Mouse (Mus musculus): Measurements from ENCODE around the gene Dtx2. TPM values are rescaled to one million over a fixed set of nuclear protein-coding genes. Genes with fewer than 3 reads are reported as not detected.
"Not testable (repeated sequence)": the region's sequence is repeated elsewhere in the genome, so short reads cannot be mapped to it uniquely, and the experiment has no call there.

Gene Dtx2
- polyA plus RNA-seq, 1 experiment from 2014 or later, result 29.9 TPM

- no peak overlapping the region for H3K4me2 ChIP-seq
- H3K27ac ChIP-seq, result peak overlapping the region; percentile 97
- no peaks in the 10 kb centered on the region for H3K9me3 ChIP-seq (replicated peaks)
- peaks cover 50% of the 10 kb centered on the region for H3K4me1 ChIP-seq
- 83% methylated on average over 8 of the region's 8 CpGs for WGBS
- no peaks in the 10 kb centered on the region for H3K27me3 ChIP-seq
- no peak overlapping the region for H3K4me3 ChIP-seq (replicated peaks)
- no peaks in the 10 kb centered on the region for H3K36me3 ChIP-seq
- no peak for ATAC-seq (replicated peaks; ENCODE audit: low FRiP score)
- H3K9ac ChIP-seq, result no peak overlapping the region
Measured at GRCm38 (mm10) chr5:136052861-136053655, 58.5 kb downstream of the Dtx2 start.

- H3K9ac ChIP-seq, result no peak within 1 kb of the TSS
- no peaks in the 10 kb centered on the region for H3K36me3 ChIP-seq
- no peak within 1 kb of the TSS for H3K4me2 ChIP-seq
- no peak for ATAC-seq (replicated peaks; ENCODE audit: low FRiP score)
- H3K27ac ChIP-seq, result peak within 1 kb of the TSS; percentile 97
- no peaks in the 10 kb centered on the region for H3K9me3 ChIP-seq (replicated peaks)
- H3K4me1 ChIP-seq, result peaks cover 43% of the 10 kb centered on the region
- H3K4me3 ChIP-seq (replicated peaks), result no peak within 1 kb of the TSS
- H3K27me3 ChIP-seq, result no peaks in the 10 kb centered on the region
- WGBS, result 94% methylated on average over 11 of the region's 11 CpGs
Measured at GRCm38 (mm10) chr5:136054301-136055077, 59.9 kb downstream of the Dtx2 start, which contains the start of gene Upk3bl. TSS of gene Upk3bl (plus strand) at chr5:136054492.

GRCm38 (mm10) chr5:136056062-136056461 is 61.5 kb downstream of the Dtx2 start:
- H3K9ac ChIP-seq, result no peak overlapping the region
- no peak overlapping the region for H3K4me2 ChIP-seq
- H3K4me1 ChIP-seq, result peaks cover 39% of the 10 kb centered on the region
- H3K9me3 ChIP-seq (replicated peaks), result no peaks in the 10 kb centered on the region
- WGBS, result 42% methylated on average over 4 of the region's 4 CpGs
- no peaks in the 10 kb centered on the region for H3K36me3 ChIP-seq
- no peaks in the 10 kb centered on the region for H3K27me3 ChIP-seq
- no peak overlapping the region for H3K4me3 ChIP-seq (replicated peaks)
- H3K27ac ChIP-seq, result no peak overlapping the region
- no peak for ATAC-seq (replicated peaks; ENCODE audit: low FRiP score)

- no peak for ATAC-seq (replicated peaks; ENCODE audit: low FRiP score)
- H3K27me3 ChIP-seq, result no peaks in the 10 kb centered on the region
Measured at GRCm38 (mm10) chr5:136057085-136057484, 62.5 kb downstream of the Dtx2 start.

GRCm38 (mm10) chr5:136061567-136061966 is 67.0 kb downstream of the Dtx2 start:
- no peak overlapping the region for H3K4me2 ChIP-seq
- no peaks in the 10 kb centered on the region for H3K9me3 ChIP-seq (replicated peaks)
- no peak overlapping the region for H3K27ac ChIP-seq
- H3K9ac ChIP-seq, result no peak overlapping the region; the same call in 1 of the 2 replicates
- ATAC-seq (replicated peaks; ENCODE audit: low FRiP score), result 0 out of 2 replicates have a peak, but pooled peaks have one; percentile 68
- H3K36me3 ChIP-seq, result no peaks in the 10 kb centered on the region
- WGBS, result 11% methylated on average over 12 of the region's 12 CpGs
- H3K4me3 ChIP-seq (replicated peaks), result no peak overlapping the region
- peaks cover 18% of the 10 kb centered on the region for H3K4me1 ChIP-seq
- H3K27me3 ChIP-seq, result no peaks in the 10 kb centered on the region

More at GRCm38 (mm10) chr5:136057085-136057484, 62.5 kb downstream of the Dtx2 start:
- Histone ChIP-seq H3K9ac (no peak overlapping the region), H3K27ac (no peak overlapping the region; the same call in 1 of the 2 replicates), H3K4me2 (0 out of 2 replicates have a peak overlapping the region, but pooled peaks have one; percentile 5), H3K36me3 (no peaks in the 10 kb centered on the region), H3K4me1 (peaks cover 32% of the 10 kb centered on the region), H3K4me3 (replicated peaks) (no peak overlapping the region), H3K9me3 (replicated peaks) (no peaks in the 10 kb centered on the region)
- WGBS, result 25% methylated on average over 8 of the region's 8 CpGs

- Histone ChIP-seq H3K4me3 (replicated peaks) (no peak overlapping the region), H3K27me3 (no peaks in the 10 kb centered on the region), H3K4me1 (peaks cover 10% of the 10 kb centered on the region; the same call in 1 of the 2 replicates), H3K9me3 (replicated peaks) (no peaks in the 10 kb centered on the region), H3K27ac (no peak overlapping the region), H3K36me3 (no peaks in the 10 kb centered on the region), H3K4me2 (no peak overlapping the region), H3K9ac (no peak overlapping the region)
- no peak for ATAC-seq (replicated peaks; ENCODE audit: low FRiP score)
- WGBS, result 91% methylated on average over 10 of the region's 10 CpGs
Measured at GRCm38 (mm10) chr5:136063920-136064319, 69.3 kb downstream of the Dtx2 start.

DNA sequence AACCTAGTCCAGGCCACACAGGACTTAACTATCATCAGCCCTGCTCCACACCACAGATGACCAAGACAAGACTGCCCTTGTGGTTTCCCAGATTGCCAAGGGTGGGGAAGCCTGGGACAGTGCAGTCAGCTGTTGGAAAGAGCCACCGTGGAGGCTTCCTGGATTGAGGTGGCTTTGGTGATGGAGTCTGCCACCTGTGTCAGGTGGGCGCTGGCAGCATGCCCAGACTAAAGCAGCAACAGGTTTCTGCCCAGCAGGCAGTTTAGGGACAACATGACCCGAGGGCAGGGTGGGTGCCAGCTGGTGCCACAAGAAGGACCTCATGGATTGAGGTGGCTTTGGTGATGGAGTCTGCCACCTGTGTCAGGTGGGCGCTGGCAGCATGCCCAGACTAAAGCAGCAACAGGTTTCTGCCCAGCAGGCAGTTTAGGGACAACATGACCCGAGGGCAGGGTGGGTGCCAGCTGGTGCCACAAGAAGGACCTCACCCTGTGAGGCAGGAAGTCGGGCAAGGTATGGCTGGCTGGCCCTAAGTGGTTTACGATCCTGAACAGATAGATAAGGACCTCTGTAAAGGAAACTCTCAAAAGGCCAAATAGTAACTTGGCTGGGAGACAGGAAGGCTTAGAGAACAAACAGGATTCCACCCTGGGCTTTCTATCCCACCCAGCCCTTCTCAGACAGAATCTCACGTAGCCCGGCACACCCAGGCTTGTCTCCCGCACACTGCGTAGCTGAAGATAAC is 72.0 kb downstream of the Dtx2 start:
- H3K4me3 ChIP-seq (replicated peaks); H3K27me3 ChIP-seq; H3K9ac ChIP-seq; H3K9me3 ChIP-seq (replicated peaks); H3K4me1 ChIP-seq; H3K4me2 ChIP-seq; H3K36me3 ChIP-seq; ATAC-seq (replicated peaks; ENCODE audit: low FRiP score); H3K27ac ChIP-seq: not testable (repeated sequence)
- 68% methylated on average over 11 of the region's 11 CpGs for WGBS

DNA sequence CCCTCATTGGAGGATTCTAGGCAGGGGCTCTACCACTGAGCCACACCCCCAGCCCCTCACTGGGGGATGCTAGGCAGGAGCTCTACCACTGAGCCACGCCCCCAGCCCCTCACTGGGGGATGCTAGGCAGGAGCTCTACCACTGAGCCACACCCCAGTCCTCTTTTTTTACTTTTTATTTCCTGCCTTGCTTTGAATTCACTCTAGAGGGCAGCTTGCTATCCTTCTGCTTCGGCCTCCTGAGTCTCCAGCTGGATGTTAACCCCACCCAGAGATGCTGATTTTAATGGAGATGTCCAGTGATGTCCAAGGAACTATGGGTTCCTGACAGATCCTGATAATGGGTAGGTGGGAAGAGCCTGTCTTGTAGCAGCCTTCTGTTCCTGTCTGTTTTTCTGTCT is 74.8 kb downstream of the Dtx2 start:
- 71% methylated on average over 2 of the region's 2 CpGs for WGBS
- no peaks in the 10 kb centered on the region for H3K9me3 ChIP-seq (replicated peaks)
- H3K27ac ChIP-seq, result no peak overlapping the region

GRCm38 (mm10) chr5:136073051-136073450 is 78.5 kb downstream of the Dtx2 start:
- peaks cover 12% of the 10 kb centered on the region; the same call in 1 of the 2 replicates for H3K4me1 ChIP-seq
- no peaks in the 10 kb centered on the region for H3K36me3 ChIP-seq
- H3K27ac ChIP-seq, result no peak overlapping the region
- H3K27me3 ChIP-seq, result no peaks in the 10 kb centered on the region
- 50% methylated on average over 6 of the region's 6 CpGs for WGBS
- no peaks in the 10 kb centered on the region for H3K9me3 ChIP-seq (replicated peaks)
- no peak overlapping the region for H3K9ac ChIP-seq
- no peak overlapping the region for H3K4me3 ChIP-seq (replicated peaks)
- ATAC-seq (replicated peaks; ENCODE audit: low FRiP score), result no peak
- no peak overlapping the region for H3K4me2 ChIP-seq

More for the DNA sequence above, 74.8 kb downstream of the Dtx2 start:
- H3K36me3 ChIP-seq, result no peaks in the 10 kb centered on the region
- H3K9ac ChIP-seq, result no peak overlapping the region
- no peak overlapping the region for H3K4me3 ChIP-seq (replicated peaks)
- H3K4me2 ChIP-seq, result no peak overlapping the region
- ATAC-seq (replicated peaks; ENCODE audit: low FRiP score), result no peak
- H3K4me1 ChIP-seq, result no peaks in the 10 kb centered on the region
- H3K27me3 ChIP-seq, result no peaks in the 10 kb centered on the region

GRCm38 (mm10) chr5:136073526-136073925 is 78.9 kb downstream of the Dtx2 start:
- Histone ChIP-seq H3K36me3 (no peaks in the 10 kb centered on the region), H3K27ac (no peak overlapping the region)
- WGBS, result 74% methylated on average over 11 of the region's 11 CpGs

DNA sequence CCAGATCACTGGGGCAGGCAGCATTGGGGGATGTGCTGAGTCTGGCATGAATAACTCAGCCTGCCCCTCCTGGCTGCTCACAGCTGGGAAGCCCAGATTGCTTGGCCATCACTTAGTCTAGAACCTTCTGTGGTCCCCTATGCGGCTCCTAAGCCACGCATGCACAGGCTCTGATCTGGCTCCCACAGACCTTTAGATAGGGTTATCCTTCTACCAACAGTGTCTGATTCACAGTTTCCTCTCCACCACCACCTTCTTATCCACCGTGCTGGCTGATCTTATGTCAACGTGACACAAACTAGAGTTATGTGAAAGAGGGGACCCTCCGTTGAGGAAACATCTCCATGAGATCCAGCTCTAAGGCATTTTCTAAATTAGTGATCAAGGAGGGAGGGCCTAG is 80.5 kb downstream of the Dtx2 start:
- WGBS, result 85% methylated on average over 5 of the region's 5 CpGs
- ATAC-seq (replicated peaks; ENCODE audit: low FRiP score), result no peak
- Histone ChIP-seq H3K9me3 (replicated peaks) (no peaks in the 10 kb centered on the region), H3K4me3 (replicated peaks) (no peak overlapping the region), H3K27ac (no peak overlapping the region), H3K9ac (no peak overlapping the region), H3K36me3 (no peaks in the 10 kb centered on the region), H3K27me3 (no peaks in the 10 kb centered on the region), H3K4me2 (no peak overlapping the region), H3K4me1 (peaks cover 12% of the 10 kb centered on the region; the same call in 1 of the 2 replicates)

More at GRCm38 (mm10) chr5:136073526-136073925, 78.9 kb downstream of the Dtx2 start:
- ATAC-seq (replicated peaks; ENCODE audit: low FRiP score), result no peak
- Histone ChIP-seq H3K27me3 (no peaks in the 10 kb centered on the region), H3K4me2 (no peak overlapping the region), H3K9ac (no peak overlapping the region), H3K9me3 (replicated peaks) (no peaks in the 10 kb centered on the region), H3K4me3 (replicated peaks) (no peak overlapping the region), H3K4me1 (peaks cover 12% of the 10 kb centered on the region; the same call in 1 of the 2 replicates)

All from kidney, embryonic 15.5 days (tissue).